Mouse (Mus musculus) megakaryocyte, embryonic 14.5 days (primary cell): ENCODE results near the gene Nlrp1b. TPM values are rescaled to one million over a fixed set of nuclear protein-coding genes. Genes with fewer than 3 reads are reported as not detected.
A peak's percentile ranks its signal among the peaks of the same experiment; 100 is the strongest.

Experiments used
- H3K27me3 ChIP-seq: replicated peaks from 2 replicates; pipeline ENCODE3; 2012; ENCODE audit warnings: inconsistent platforms
- H3K36me3 ChIP-seq: replicated peaks from 2 replicates; pipeline ENCODE3; 2012; ENCODE audit warnings: low read length, inconsistent platforms, mixed read lengths
- H3K4me1 ChIP-seq: 2 replicates; pipeline ENCODE4 v1.6.1; 2012; ENCODE audit warnings: inconsistent platforms
- H3K4me3 ChIP-seq: replicated peaks from 2 replicates; pipeline ENCODE3; 2012; ENCODE audit warnings: moderate library complexity, mild to moderate bottlenecking, inconsistent platforms
- H3K9me3 ChIP-seq: 2 replicates; pipeline ENCODE4 v1.6.1; 2012; ENCODE audit warnings: inconsistent platforms
- FLI1 ChIP-seq: IDR thresholded peaks from 2 replicates; pipeline ENCODE4 v1.6.1; 2012; ENCODE audit warnings: low read length, inconsistent platforms, mixed read lengths
- GATA1 ChIP-seq: IDR thresholded peaks from 3 replicates; pipeline ENCODE4 v1.6.1; 2012; ENCODE audit warnings: mixed read lengths, low read length, inconsistent platforms, borderline replicate concordance
- polyA plus RNA-seq: library from polyadenylated mRNA; stranded (reverse); fragments of >175 nt; gene quantifications from 2 replicates; pipeline ENCODE4 v1.2.3, GENCODE M21; 2012; ENCODE audit warnings: low replicate concordance; ENCODE audit not compliant: insufficient read depth

Nlrp1b gene
- polyA plus RNA-seq = 0.81 TPM in 1 of 2 replicates, not detected in the other

GRCm38 (mm10) chr11:71230684-71231480, at the start of gene Nlrp1b:
Gene Nlrp1b (minus strand): TSS chr11:71230733.
- Histone ChIP-seq H3K27me3 (no peaks in the 10 kb centered on the region), H3K4me1 (no peaks in the 10 kb centered on the region), H3K9me3 (no peaks in the 10 kb centered on the region), H3K4me3 (peak within 1 kb of the TSS; percentile 62), H3K36me3 (no peaks in the 10 kb centered on the region)
- TF ChIP-seq GATA1 = no peak
- no peak for TF ChIP-seq FLI1

- no peak overlapping the region for H3K4me3 ChIP-seq
- no peaks in the 10 kb centered on the region for H3K9me3 ChIP-seq
- H3K27me3 ChIP-seq = no peaks in the 10 kb centered on the region
- H3K36me3 ChIP-seq = no peaks in the 10 kb centered on the region
- H3K4me1 ChIP-seq = no peaks in the 10 kb centered on the region
- TF ChIP-seq FLI1 = no peak
- no peak for TF ChIP-seq GATA1
Measured at GRCm38 (mm10) chr11:71261036-71261435, 30.5 kb upstream of the Nlrp1b start.

GRCm38 (mm10) chr11:71251333-71251732, 20.8 kb upstream of the Nlrp1b start:
- H3K4me3 ChIP-seq = no peak overlapping the region
- no peaks in the 10 kb centered on the region for H3K27me3 ChIP-seq
- no peaks in the 10 kb centered on the region for H3K4me1 ChIP-seq
- no peaks in the 10 kb centered on the region for H3K36me3 ChIP-seq
- TF ChIP-seq GATA1 = no peak
- TF ChIP-seq FLI1 = no peak
- H3K9me3 ChIP-seq = no peaks in the 10 kb centered on the region

- Histone ChIP-seq H3K27me3 (no peaks in the 10 kb centered on the region), H3K36me3 (no peaks in the 10 kb centered on the region), H3K4me1 (no peaks in the 10 kb centered on the region), H3K9me3 (no peaks in the 10 kb centered on the region), H3K4me3 (no peak overlapping the region)
- TF ChIP-seq FLI1 = no peak
- TF ChIP-seq GATA1 = no peak
Measured at GRCm38 (mm10) chr11:71224614-71225013, 5.9 kb downstream of the Nlrp1b start.

- Histone ChIP-seq H3K4me3 (no peak overlapping the region), H3K36me3 (no peaks in the 10 kb centered on the region), H3K9me3 (no peaks in the 10 kb centered on the region), H3K4me1 (no peaks in the 10 kb centered on the region), H3K27me3 (no peaks in the 10 kb centered on the region)
- TF ChIP-seq FLI1 = no peak
- no peak for TF ChIP-seq GATA1
Measured at GRCm38 (mm10) chr11:71202703-71203102, 27.8 kb downstream of the Nlrp1b start.

GRCm38 (mm10) chr11:71199349-71199748, 31.2 kb downstream of the Nlrp1b start:
- no peaks in the 10 kb centered on the region for H3K27me3 ChIP-seq
- TF ChIP-seq GATA1 (no peak), FLI1 (no peak)
- H3K36me3 ChIP-seq = peaks cover 2% of the 10 kb centered on the region
- H3K4me3 ChIP-seq = no peak overlapping the region
- no peaks in the 10 kb centered on the region for H3K4me1 ChIP-seq
- no peaks in the 10 kb centered on the region for H3K9me3 ChIP-seq

- peaks cover 9% of the 10 kb centered on the region for H3K36me3 ChIP-seq
- no peaks in the 10 kb centered on the region for H3K27me3 ChIP-seq
- no peaks in the 10 kb centered on the region for H3K4me1 ChIP-seq
- TF ChIP-seq GATA1 = no peak
- no peak for TF ChIP-seq FLI1
- H3K9me3 ChIP-seq = no peaks in the 10 kb centered on the region
- peak overlapping the region; percentile 56 for H3K4me3 ChIP-seq
Measured at GRCm38 (mm10) chr11:71169633-71170032, 60.9 kb downstream of the Nlrp1b start.

- no peak overlapping the region for H3K4me3 ChIP-seq
- H3K27me3 ChIP-seq = no peaks in the 10 kb centered on the region
- TF ChIP-seq FLI1 (no peak), GATA1 (no peak)
- peaks cover 48% of the 10 kb centered on the region for H3K36me3 ChIP-seq
- no peaks in the 10 kb centered on the region for H3K9me3 ChIP-seq
- peaks cover 12% of the 10 kb centered on the region; the same call in 1 of the 2 replicates for H3K4me1 ChIP-seq
Measured at GRCm38 (mm10) chr11:71164139-71164538, 66.4 kb downstream of the Nlrp1b start.

- Histone ChIP-seq H3K9me3 (no peaks in the 10 kb centered on the region), H3K4me3 (no peak overlapping the region), H3K36me3 (peaks cover 73% of the 10 kb centered on the region), H3K27me3 (no peaks in the 10 kb centered on the region), H3K4me1 (peaks cover 12% of the 10 kb centered on the region; the same call in 1 of the 2 replicates)
- no peak for TF ChIP-seq GATA1
- TF ChIP-seq FLI1 = no peak
Measured at GRCm38 (mm10) chr11:71159439-71160136, 70.9 kb downstream of the Nlrp1b start.

- peaks cover 64% of the 10 kb centered on the region for H3K36me3 ChIP-seq
- no peak for TF ChIP-seq GATA1
- no peak for TF ChIP-seq FLI1
Measured at GRCm38 (mm10) chr11:71155272-71155671, 75.3 kb downstream of the Nlrp1b start.

More at GRCm38 (mm10) chr11:71155272-71155671, 75.3 kb downstream of the Nlrp1b start:
- peaks cover 7% of the 10 kb centered on the region; the same call in 1 of the 2 replicates for H3K4me1 ChIP-seq
- no peaks in the 10 kb centered on the region for H3K27me3 ChIP-seq
- H3K9me3 ChIP-seq = no peaks in the 10 kb centered on the region
- H3K4me3 ChIP-seq = no peak overlapping the region
